Mouse (Mus musculus): ENCODE results near the gene Gm10153. TPM values are rescaled to one million over a fixed set of nuclear protein-coding genes. Genes with fewer than 3 reads are reported as not detected.
A peak's percentile ranks its signal among the peaks of the same experiment; 100 is the strongest.

Gene Gm10153
- total RNA-seq, 2 experiments from 2014 or later = not detected

DNA sequence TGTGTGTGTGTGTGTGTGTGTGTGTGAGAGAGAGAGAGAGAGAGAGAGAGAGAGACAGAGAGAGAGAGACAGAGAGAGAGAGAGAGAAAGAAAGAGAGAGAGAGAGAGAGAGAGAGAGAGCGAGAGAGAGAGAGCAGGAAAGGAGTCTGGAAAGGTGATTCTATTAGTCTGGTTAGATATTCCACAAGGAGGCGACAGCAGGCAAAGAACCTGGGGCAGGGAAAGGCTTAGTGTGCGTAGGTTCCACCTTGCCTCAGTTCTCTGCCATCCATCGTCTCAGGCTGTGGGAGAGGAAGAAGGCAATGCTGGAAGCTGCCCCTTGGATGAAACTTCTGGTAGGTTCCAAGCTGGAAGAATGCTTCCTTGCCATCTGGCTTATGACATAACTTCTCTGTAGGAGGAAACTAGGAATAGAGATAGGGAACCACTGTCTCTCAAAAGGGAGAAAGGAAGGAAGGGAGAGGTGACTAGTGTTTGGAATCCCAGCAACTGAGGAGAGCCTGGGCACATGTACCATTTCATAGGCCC lies 44.7 kb downstream of the Gm10153 start:
- ATAC-seq (replicated peaks; ENCODE audit: poor library complexity, severe bottlenecking) = no peak

DNA sequence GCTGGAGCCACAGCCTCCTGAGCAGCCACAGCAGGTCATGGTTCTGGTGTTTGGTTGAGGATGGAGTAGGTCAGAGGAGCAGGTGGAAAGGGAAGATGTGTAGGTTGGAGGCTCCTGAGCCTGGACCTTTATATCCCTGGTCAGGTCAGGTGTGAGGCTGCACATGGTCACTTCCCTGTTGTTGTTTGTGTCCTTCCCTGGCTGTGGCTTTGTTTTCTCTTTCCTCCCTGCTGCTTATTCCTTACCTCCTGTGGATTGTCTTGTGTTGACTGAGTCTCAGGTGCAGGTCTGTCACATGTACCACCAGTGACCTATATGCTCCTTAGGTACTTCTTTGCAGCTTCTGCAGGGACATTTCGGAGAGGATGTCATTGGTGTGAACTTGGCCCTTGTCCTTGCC lies 45.7 kb downstream of the Gm10153 start, which contains the start of gene Gm45337:
TSS of gene Gm45337 (minus strand) at position 101 of the 400 bp plus-strand sequence.
- no peak for ATAC-seq (replicated peaks; ENCODE audit: poor library complexity, severe bottlenecking)

DNA sequence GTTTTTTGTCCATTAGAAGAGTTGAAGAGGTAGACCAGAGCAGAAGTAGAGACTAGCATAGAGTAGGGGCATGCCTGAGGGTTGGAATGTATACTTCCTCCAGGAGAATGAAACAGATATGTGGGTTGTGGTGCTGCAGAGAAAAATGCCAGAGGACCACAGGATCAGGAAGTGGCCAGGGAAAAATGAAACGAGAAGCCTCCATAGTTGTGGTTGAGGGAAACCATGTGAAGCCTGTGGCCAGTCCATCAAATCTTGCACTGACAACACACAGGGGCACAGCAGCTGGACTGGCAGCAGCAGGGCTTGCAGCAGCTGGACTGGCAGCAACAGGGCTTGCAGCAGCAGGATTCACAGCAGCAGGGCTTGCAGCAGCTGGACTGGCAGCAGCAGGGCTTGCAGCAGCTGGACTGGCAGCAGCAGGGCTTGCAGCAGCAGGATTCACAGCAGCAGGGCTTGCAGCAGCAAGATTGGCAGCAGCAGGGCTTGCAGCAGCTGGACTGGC lies 46.6 kb downstream of the Gm10153 start:
- peak; percentile 33; the same call in 1 of the 2 replicates for ATAC-seq (replicated peaks; ENCODE audit: poor library complexity, severe bottlenecking)

GRCm38 (mm10) chr7:142140696-142141095 lies 49.5 kb downstream of the Gm10153 start:
- no peak for ATAC-seq (replicated peaks; ENCODE audit: poor library complexity, severe bottlenecking)

Other genes with a start within 250 kb of the Gm10153 start
- not detected in 2 replicates for gene Brsk2, start 240.6 kb downstream of the Gm10153 start, total RNA-seq (2014; fragmentation: Nextera tagmentation)
- not detected in 2 replicates for gene Brsk2, start 240.6 kb downstream of the Gm10153 start, total RNA-seq (2017)
- gene Mob2, start 129.3 kb downstream of the Gm10153 start, total RNA-seq (2014; fragmentation: Nextera tagmentation) = 57.8 and 60.9 TPM in 2 replicates
- gene Mob2, start 129.3 kb downstream of the Gm10153 start, total RNA-seq (2017) = 51.2 and 63.4 TPM in 2 replicates
- not detected in 2 replicates for gene Dusp8, start 94.5 kb downstream of the Gm10153 start, total RNA-seq (2014; fragmentation: Nextera tagmentation)
- gene Dusp8, start 94.5 kb downstream of the Gm10153 start, total RNA-seq (2017) = not detected in 2 replicates
- not detected in 2 replicates for gene Gm45618, start 69.7 kb downstream of the Gm10153 start, total RNA-seq (2014; fragmentation: Nextera tagmentation)
- gene Gm45618, start 69.7 kb downstream of the Gm10153 start, total RNA-seq (2017) = not detected in 2 replicates
- gene Gm39115, start 54.4 kb downstream of the Gm10153 start, total RNA-seq (2014; fragmentation: Nextera tagmentation) = not detected in 2 replicates
- gene Gm39115, start 54.4 kb downstream of the Gm10153 start, total RNA-seq (2017) = not detected in 2 replicates
- not detected in 2 replicates for gene Gm45337, start 45.8 kb downstream of the Gm10153 start, total RNA-seq (2014; fragmentation: Nextera tagmentation)
- not detected in 2 replicates for gene Gm45337, start 45.8 kb downstream of the Gm10153 start, total RNA-seq (2017)
- not detected in 2 replicates for gene Gm29735, start 33.3 kb downstream of the Gm10153 start, total RNA-seq (2014; fragmentation: Nextera tagmentation)
- not detected in 2 replicates for gene Gm29735, start 33.3 kb downstream of the Gm10153 start, total RNA-seq (2017)
- not detected in 2 replicates for gene Gm4553, start 24.6 kb downstream of the Gm10153 start, total RNA-seq (2014; fragmentation: Nextera tagmentation)
- gene Gm4553, start 24.6 kb downstream of the Gm10153 start, total RNA-seq (2017) = not detected in 2 replicates
- gene Krtap5-2, start 14.4 kb downstream of the Gm10153 start, total RNA-seq (2014; fragmentation: Nextera tagmentation) = not detected in 2 replicates
- gene Krtap5-2, start 14.4 kb downstream of the Gm10153 start, total RNA-seq (2017) = not detected in 2 replicates
- gene Krtap5-3, start 11.0 kb upstream of the Gm10153 start, total RNA-seq (2014; fragmentation: Nextera tagmentation) = not detected in 2 replicates
- not detected in 2 replicates for gene Krtap5-3, start 11.0 kb upstream of the Gm10153 start, total RNA-seq (2017)
- gene Gm7579, start 21.5 kb upstream of the Gm10153 start, total RNA-seq (2014; fragmentation: Nextera tagmentation) = not detected in 2 replicates
- gene Gm7579, start 21.5 kb upstream of the Gm10153 start, total RNA-seq (2017) = not detected in 2 replicates
- not detected in 2 replicates for gene Krtap5-5, start 39.6 kb upstream of the Gm10153 start, total RNA-seq (2014; fragmentation: Nextera tagmentation)
- not detected in 2 replicates for gene Krtap5-5, start 39.6 kb upstream of the Gm10153 start, total RNA-seq (2017)
- gene Gm40460, start 50.7 kb upstream of the Gm10153 start, total RNA-seq (2014; fragmentation: Nextera tagmentation) = not detected in 2 replicates
- gene Gm40460, start 50.7 kb upstream of the Gm10153 start, total RNA-seq (2017) = not detected in 2 replicates
- gene Gm2431, start 68.0 kb upstream of the Gm10153 start, total RNA-seq (2014; fragmentation: Nextera tagmentation) = not detected in 2 replicates
- not detected in 2 replicates for gene Gm2431, start 68.0 kb upstream of the Gm10153 start, total RNA-seq (2017)
- gene Gm4559, start 84.0 kb upstream of the Gm10153 start, total RNA-seq (2014; fragmentation: Nextera tagmentation) = not detected in 2 replicates
- gene Gm4559, start 84.0 kb upstream of the Gm10153 start, total RNA-seq (2017) = not detected in 2 replicates
- not detected in 2 replicates for gene Krtap5-1, start 106.7 kb upstream of the Gm10153 start, total RNA-seq (2014; fragmentation: Nextera tagmentation)
- gene Krtap5-1, start 106.7 kb upstream of the Gm10153 start, total RNA-seq (2017) = not detected in 2 replicates
- gene Krtap5-4, start 113.2 kb upstream of the Gm10153 start, total RNA-seq (2014; fragmentation: Nextera tagmentation) = not detected in 2 replicates
- not detected in 2 replicates for gene Krtap5-4, start 113.2 kb upstream of the Gm10153 start, total RNA-seq (2017)
- gene Ifitm10, start 183.4 kb upstream of the Gm10153 start, total RNA-seq (2014; fragmentation: Nextera tagmentation) = 1.5 TPM in 1 of 2 replicates, not detected in the other
- gene Ifitm10, start 183.4 kb upstream of the Gm10153 start, total RNA-seq (2017) = not detected in 2 replicates
- not detected in 2 replicates for gene Gm49369, start 192.3 kb upstream of the Gm10153 start, total RNA-seq (2014; fragmentation: Nextera tagmentation)
- 38.0 and 63.2 TPM in 2 replicates for gene Gm49369, start 192.3 kb upstream of the Gm10153 start, total RNA-seq (2017)
- 152 and 191 TPM in 2 replicates for gene Ctsd, start 197.6 kb upstream of the Gm10153 start, total RNA-seq (2014; fragmentation: Nextera tagmentation)
- 128 and 144 TPM in 2 replicates for gene Ctsd, start 197.6 kb upstream of the Gm10153 start, total RNA-seq (2017)
- gene Syt8, start 244.5 kb upstream of the Gm10153 start, total RNA-seq (2014; fragmentation: Nextera tagmentation) = not detected in 2 replicates
- not detected in 2 replicates for gene Syt8, start 244.5 kb upstream of the Gm10153 start, total RNA-seq (2017)

All from granulocyte monocyte progenitor cell, adult 5-6 weeks (primary cell).